Mouse (Mus musculus) E14TG2a.4 (cell line): ENCODE results near the gene Kank2.

Experiments used
- H3K27me3 ChIP-seq: 2 replicates; pipeline ENCODE4 v1.6.1; 2014; ENCODE audit warnings: low read length, control low read depth; ENCODE audit not compliant: insufficient read depth
- H3K36me3 ChIP-seq: 2 replicates; pipeline ENCODE4 v1.6.1; 2014; ENCODE audit warnings: low read length, control low read depth; ENCODE audit not compliant: insufficient read depth
- H3K4me1 ChIP-seq: replicated peaks from 2 replicates; pipeline ENCODE4 v1.6.1; 2014; ENCODE audit warnings: low read depth, low read length, control low read depth
- H3K4me3 ChIP-seq: replicated peaks from 2 replicates; pipeline ENCODE4 v1.5.1; 2014; ENCODE audit warnings: mild to moderate bottlenecking, low read length
- H3K9me3 ChIP-seq: 2 replicates; pipeline ENCODE4 v1.6.1; 2014; ENCODE audit warnings: low read length, control low read depth
- CTCF ChIP-seq: conservative IDR thresholded peaks from 2 replicates; pipeline ENCODE4 v1.5.1; 2014; ENCODE audit warnings: low read length
- NANOG ChIP-seq: IDR thresholded peaks from 2 replicates; pipeline ENCODE4 v1.6.1; 2014; ENCODE audit warnings: borderline replicate concordance, low read length, mixed read lengths
- POU5F1 ChIP-seq: IDR thresholded peaks from 2 replicates; pipeline ENCODE4 v1.6.1; 2014; ENCODE audit warnings: low read length, borderline replicate concordance

Gene Kank2

GRCm38 (mm10) chr9:21798345-21799009 is at the start of gene Kank2:
Gene Kank2 (minus strand): TSS chr9:21798744.
- H3K4me1 ChIP-seq, result peaks cover 88% of the 10 kb centered on the region

GRCm38 (mm10) chr9:21847926-21848325 is 49.4 kb upstream of the Kank2 start:
- TF ChIP-seq NANOG, result no peak
- TF ChIP-seq CTCF, result no peak
- TF ChIP-seq POU5F1, result no peak
- H3K36me3 ChIP-seq, result peaks cover 69% of the 10 kb centered on the region
- H3K4me3 ChIP-seq, result peak overlapping the region; percentile 80
- peaks cover 86% of the 10 kb centered on the region for H3K4me1 ChIP-seq
- no peaks in the 10 kb centered on the region for H3K9me3 ChIP-seq
- no peaks in the 10 kb centered on the region for H3K27me3 ChIP-seq

More at GRCm38 (mm10) chr9:21798345-21799009, at the start of gene Kank2:
- H3K4me3 ChIP-seq, result peak within 1 kb of the TSS; percentile 97
- no peaks in the 10 kb centered on the region for H3K9me3 ChIP-seq
- H3K27me3 ChIP-seq, result no peaks in the 10 kb centered on the region
- peaks cover 82% of the 10 kb centered on the region for H3K36me3 ChIP-seq
- no peak for TF ChIP-seq POU5F1
- no peak for TF ChIP-seq CTCF
- TF ChIP-seq NANOG, result no peak

- Histone ChIP-seq H3K4me1 (peaks cover 89% of the 10 kb centered on the region), H3K36me3 (peaks cover 74% of the 10 kb centered on the region), H3K9me3 (no peaks in the 10 kb centered on the region), H3K4me3 (peak overlapping the region; percentile 80), H3K27me3 (no peaks in the 10 kb centered on the region)
- no peak for TF ChIP-seq NANOG
- no peak for TF ChIP-seq POU5F1
- no peak for TF ChIP-seq CTCF
Measured at GRCm38 (mm10) chr9:21847425-21847824, 48.9 kb upstream of the Kank2 start.

GRCm38 (mm10) chr9:21846755-21847341 is 48.3 kb upstream of the Kank2 start:
- Histone ChIP-seq H3K9me3 (no peaks in the 10 kb centered on the region), H3K4me1 (peaks cover 94% of the 10 kb centered on the region), H3K36me3 (peaks cover 80% of the 10 kb centered on the region), H3K4me3 (peak overlapping the region; percentile 80), H3K27me3 (no peaks in the 10 kb centered on the region)
- TF ChIP-seq NANOG, result no peak
- no peak for TF ChIP-seq POU5F1
- no peak for TF ChIP-seq CTCF

GRCm38 (mm10) chr9:21845381-21846080 is 47.0 kb upstream of the Kank2 start:
- H3K36me3 ChIP-seq, result peaks cover 84% of the 10 kb centered on the region
- peaks cover 92% of the 10 kb centered on the region for H3K4me1 ChIP-seq
- H3K9me3 ChIP-seq, result no peaks in the 10 kb centered on the region
- no peak for TF ChIP-seq NANOG
- TF ChIP-seq CTCF, result no peak
- TF ChIP-seq POU5F1, result no peak
- peak overlapping the region; percentile 80 for H3K4me3 ChIP-seq
- no peaks in the 10 kb centered on the region for H3K27me3 ChIP-seq

GRCm38 (mm10) chr9:21843086-21843485 is 44.5 kb upstream of the Kank2 start:
- H3K4me3 ChIP-seq, result peak overlapping the region; percentile 32; the same call in 1 of the 2 replicates
- peaks cover 94% of the 10 kb centered on the region for H3K36me3 ChIP-seq
- H3K4me1 ChIP-seq, result peaks cover 91% of the 10 kb centered on the region
- TF ChIP-seq POU5F1 (no peak), NANOG (no peak), CTCF (no peak)
- no peaks in the 10 kb centered on the region for H3K9me3 ChIP-seq
- no peaks in the 10 kb centered on the region for H3K27me3 ChIP-seq

GRCm38 (mm10) chr9:21842391-21842790 is 43.8 kb upstream of the Kank2 start:
- Histone ChIP-seq H3K4me1 (peaks cover 90% of the 10 kb centered on the region), H3K4me3 (peak overlapping the region; percentile 32), H3K27me3 (no peaks in the 10 kb centered on the region), H3K9me3 (no peaks in the 10 kb centered on the region), H3K36me3 (peaks cover 97% of the 10 kb centered on the region)
- TF ChIP-seq CTCF (no peak), NANOG (no peak), POU5F1 (no peak)

- TF ChIP-seq POU5F1 (no peak), CTCF (no peak), NANOG (no peak)
- Histone ChIP-seq H3K4me3 (0 out of 2 replicates have a peak overlapping the region, but pooled peaks have one; percentile 46), H3K4me1 (peaks cover 93% of the 10 kb centered on the region), H3K27me3 (no peaks in the 10 kb centered on the region), H3K9me3 (no peaks in the 10 kb centered on the region), H3K36me3 (peaks cover 99% of the 10 kb centered on the region)
Measured at GRCm38 (mm10) chr9:21841340-21841739, 42.8 kb upstream of the Kank2 start.
